Mouse (Mus musculus): Measurements from ENCODE around the gene Csrp3.

- TF ChIP-seq CTCF (IDR thresholded peaks at IDR 0.05) (no peak), POLR2A (IDR thresholded peaks at IDR 0.05; ENCODE audit: insufficient read depth, low read depth, low read length) (no peak), EP300 (IDR thresholded peaks at IDR 0.05; ENCODE audit: insufficient read depth, low read depth, low read length) (no peak)
Observed at GRCm38 (mm10) chr7:48784773-48785523, 62.9 kb downstream of the Csrp3 start.

Measured in heart, adult 2 months (tissue).